Mouse (Mus musculus) mammary gland, adult 2 months (tissue): ENCODE results near the gene Scamp1. TPM values are rescaled to one million over a fixed set of nuclear protein-coding genes. Genes with fewer than 3 reads are reported as not detected.

ENCODE experiments used
- polyA plus RNA-seq: library from polyadenylated mRNA; depleted of rRNA; stranded (reverse); fragments of >200 nt; gene quantifications from 2 replicates; pipeline ENCODE4 v1.2.3, GENCODE M21; 2012; ENCODE audit warnings: low replicate concordance; rRNA removed

Gene Scamp1
- polyA plus RNA-seq, result 10.0 and 18.9 TPM in 2 replicates

GRCm38 (mm10) chr13:94285281-94285871 is at the start of gene Scamp1:
Scamp1 (minus strand) TSS chr13:94285857.

Other genes with a start within 250 kb of the Scamp1 start
- gene Lhfpl2, start 228.1 kb downstream of the Scamp1 start, polyA plus RNA-seq, result 37.2 and 42.6 TPM in 2 replicates
- gene Ap3b1, start 73.1 kb upstream of the Scamp1 start, polyA plus RNA-seq, result 20.2 and 37.9 TPM in 2 replicates